Mouse (Mus musculus): Measurements from ENCODE around the gene Fras1. TPM values are rescaled to one million over a fixed set of nuclear protein-coding genes. Genes with fewer than 3 reads are reported as not detected.

Fras1 gene
- polyA plus RNA-seq, 1 experiment from 2014 or later, result 18.7 TPM

DNA sequence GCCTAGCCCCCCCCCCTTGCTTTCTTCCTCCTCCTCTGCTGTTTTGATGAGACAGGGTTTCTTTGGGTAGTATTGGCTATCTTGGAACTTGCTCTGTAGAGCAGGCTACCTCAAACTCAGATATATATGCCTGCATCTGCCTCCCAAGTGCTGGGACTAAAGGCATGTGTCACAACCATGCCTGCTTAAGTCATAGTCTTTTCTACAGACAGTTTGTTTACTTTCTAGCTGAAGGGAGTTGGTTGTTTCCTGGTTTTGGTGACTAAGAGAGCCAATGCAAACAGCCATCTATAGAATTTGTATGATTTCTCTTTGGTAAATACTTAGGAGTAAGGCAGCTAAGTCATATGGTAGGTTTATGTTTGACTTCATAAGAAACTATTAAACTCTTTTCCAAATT lies 6.5 kb upstream of the Fras1 start:
- Histone ChIP-seq H3K4me1 (replicated peaks; ENCODE audit: control insufficient read depth, insufficient read depth, low read length) (no peaks in the 10 kb centered on the region), H3K27ac (ENCODE audit: low read depth, low read length) (no peak overlapping the region), H3K9ac (ENCODE audit: low read length) (no peak overlapping the region), H3K36me3 (ENCODE audit: control insufficient read depth, insufficient read depth, low read length) (no peaks in the 10 kb centered on the region), H3K27me3 (ENCODE audit: control insufficient read depth, insufficient read depth, low read length) (no peaks in the 10 kb centered on the region), H3K9me3 (ENCODE audit: control insufficient read depth, low read length) (no peaks in the 10 kb centered on the region), H3K4me2 (ENCODE audit: low read depth, low read length, severe bottlenecking) (no peak overlapping the region), H3K4me3 (ENCODE audit: low read depth, low read length) (no peak overlapping the region)
- DNase-seq (ENCODE audit: low spot score) (no peak), ATAC-seq (replicated peaks; ENCODE audit: low FRiP score) (no peak)

DNA sequence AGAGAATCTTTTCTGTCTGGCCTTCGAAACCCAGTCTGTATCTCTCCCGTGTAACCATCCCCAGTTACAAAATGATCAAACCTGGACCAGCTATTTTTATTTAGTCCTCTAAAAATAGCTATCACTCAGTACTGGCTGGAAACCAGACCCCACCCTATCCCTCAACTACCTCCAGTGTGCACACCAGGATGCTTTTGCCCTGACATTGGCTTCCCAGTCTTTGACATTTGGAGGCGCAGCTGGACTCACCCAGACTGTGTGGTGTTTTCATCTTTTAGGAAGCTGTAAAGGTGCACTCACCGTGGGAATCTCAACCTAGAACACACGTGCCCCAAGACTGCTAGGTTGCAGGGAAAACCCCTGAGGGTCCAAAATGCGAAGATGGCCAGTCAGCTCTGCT lies 649 bp upstream of the Fras1 start:
- Histone ChIP-seq H3K9ac (ENCODE audit: low read length) (peak overlapping the region; percentile 75; the same call in 1 of the 2 replicates), H3K4me1 (replicated peaks; ENCODE audit: control insufficient read depth, insufficient read depth, low read length) (peaks cover 4% of the 10 kb centered on the region; the same call in 1 of the 2 replicates), H3K4me2 (ENCODE audit: low read depth, low read length, severe bottlenecking) (peak overlapping the region; percentile 88), H3K27ac (ENCODE audit: low read depth, low read length) (no peak overlapping the region), H3K4me3 (ENCODE audit: low read depth, low read length) (peak overlapping the region; percentile 60), H3K27me3 (ENCODE audit: control insufficient read depth, insufficient read depth, low read length) (no peaks in the 10 kb centered on the region), H3K9me3 (ENCODE audit: control insufficient read depth, low read length) (no peaks in the 10 kb centered on the region), H3K36me3 (ENCODE audit: control insufficient read depth, insufficient read depth, low read length) (no peaks in the 10 kb centered on the region)
- 25% methylated on average over 6 of the region's 6 CpGs for WGBS
- DNase-seq (ENCODE audit: low spot score) (no peak), ATAC-seq (replicated peaks; ENCODE audit: low FRiP score) (no peak)

DNA sequence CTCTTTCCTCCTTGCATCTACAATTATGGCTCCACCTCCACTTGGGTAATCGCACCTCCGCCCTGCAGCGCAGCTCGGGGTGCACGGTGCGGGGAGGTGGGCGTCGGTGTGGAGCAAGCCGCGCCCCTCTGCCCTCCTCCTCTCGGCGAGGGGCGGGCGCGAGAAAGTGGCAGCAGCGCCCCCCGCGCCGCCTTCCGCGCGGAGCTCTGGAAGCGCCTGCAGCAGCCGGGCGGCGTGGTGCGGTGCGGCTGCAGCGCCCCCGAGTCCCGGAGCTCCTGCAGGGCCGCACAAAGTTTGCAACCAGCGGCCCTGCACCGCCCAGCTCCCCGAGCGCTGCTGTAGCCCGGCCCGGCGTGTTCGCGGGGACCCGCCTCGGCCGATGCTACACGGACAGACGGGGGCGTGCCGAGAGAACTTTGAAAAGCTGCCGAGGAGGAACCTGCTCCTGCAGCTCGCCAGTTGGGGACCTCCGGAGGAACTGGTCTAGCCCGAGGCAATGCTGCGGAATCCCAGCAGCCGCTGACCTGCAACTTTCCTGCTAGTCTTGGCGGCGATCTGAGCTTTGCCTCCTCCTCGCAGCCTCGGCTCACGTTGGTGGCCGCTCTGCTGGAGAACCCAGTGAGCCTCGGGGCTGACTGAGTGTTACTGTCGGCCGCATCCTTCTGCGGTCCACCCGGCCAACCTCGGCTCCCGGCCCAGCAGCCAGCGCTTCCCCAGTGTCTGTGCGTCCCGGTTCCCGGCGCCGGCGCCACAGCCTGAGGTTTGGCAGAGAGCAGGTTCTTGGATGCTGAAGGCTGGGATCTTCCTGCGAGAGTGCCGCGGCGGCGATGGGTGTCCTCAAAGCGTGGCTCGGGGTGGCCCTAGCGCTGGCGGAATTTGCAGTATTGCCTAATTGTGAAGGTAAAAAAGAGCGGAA lies 489 bp downstream of the Fras1 start:
- under 1% methylated on average over 83 of the region's 84 CpGs for WGBS
- Histone ChIP-seq H3K4me3 (ENCODE audit: low read depth, low read length) (peak overlapping the region; percentile 60), H3K27ac (ENCODE audit: low read depth, low read length) (peak overlapping the region; percentile 76), H3K9me3 (ENCODE audit: control insufficient read depth, low read length) (no peaks in the 10 kb centered on the region), H3K4me1 (replicated peaks; ENCODE audit: control insufficient read depth, insufficient read depth, low read length) (peaks cover 4% of the 10 kb centered on the region; the same call in 1 of the 2 replicates), H3K9ac (ENCODE audit: low read length) (peak overlapping the region; percentile 75), H3K27me3 (ENCODE audit: control insufficient read depth, insufficient read depth, low read length) (no peaks in the 10 kb centered on the region), H3K4me2 (ENCODE audit: low read depth, low read length, severe bottlenecking) (peak overlapping the region; percentile 88), H3K36me3 (ENCODE audit: control insufficient read depth, insufficient read depth, low read length) (no peaks in the 10 kb centered on the region)
- ATAC-seq (replicated peaks; ENCODE audit: low FRiP score), result peak; percentile 90
- peak; percentile 87 for DNase-seq (ENCODE audit: low spot score)

DNA sequence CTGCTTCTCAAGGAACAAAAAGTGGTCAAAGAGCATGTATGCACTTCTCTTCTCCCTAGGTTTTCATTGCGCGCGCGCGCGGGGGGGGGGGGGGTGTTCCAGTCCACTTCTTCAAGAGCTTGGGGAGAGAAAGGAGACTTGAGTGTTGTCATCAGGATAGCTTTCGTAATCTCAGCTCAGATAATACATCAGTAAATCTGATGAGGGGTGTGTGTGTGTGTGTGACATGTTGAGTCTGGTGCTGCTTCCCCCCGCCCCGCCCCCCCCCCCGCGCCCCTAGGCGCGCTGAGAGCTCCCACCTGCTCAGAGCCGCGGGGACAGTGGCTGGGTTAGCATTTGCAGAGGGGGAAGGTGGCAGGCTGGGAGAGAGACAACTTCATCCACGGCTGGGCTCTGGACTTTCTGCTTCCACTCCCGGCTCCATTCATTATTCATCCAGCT lies 1.7 kb downstream of the Fras1 start:
- Histone ChIP-seq H3K27me3 (ENCODE audit: control insufficient read depth, insufficient read depth, low read length) (no peaks in the 10 kb centered on the region), H3K9ac (ENCODE audit: low read length) (peak overlapping the region; percentile 75), H3K36me3 (ENCODE audit: control insufficient read depth, insufficient read depth, low read length) (no peaks in the 10 kb centered on the region), H3K27ac (ENCODE audit: low read depth, low read length) (no peak overlapping the region), H3K4me3 (ENCODE audit: low read depth, low read length) (peak overlapping the region; percentile 60), H3K9me3 (ENCODE audit: control insufficient read depth, low read length) (no peaks in the 10 kb centered on the region), H3K4me1 (replicated peaks; ENCODE audit: control insufficient read depth, insufficient read depth, low read length) (peaks cover 4% of the 10 kb centered on the region; the same call in 1 of the 2 replicates), H3K4me2 (ENCODE audit: low read depth, low read length, severe bottlenecking) (peak overlapping the region; percentile 88)
- ATAC-seq (replicated peaks; ENCODE audit: low FRiP score) (peak; percentile 9), DNase-seq (ENCODE audit: low spot score) (peak; percentile 63)
- WGBS, result under 1% methylated on average over 17 of the region's 17 CpGs

DNA sequence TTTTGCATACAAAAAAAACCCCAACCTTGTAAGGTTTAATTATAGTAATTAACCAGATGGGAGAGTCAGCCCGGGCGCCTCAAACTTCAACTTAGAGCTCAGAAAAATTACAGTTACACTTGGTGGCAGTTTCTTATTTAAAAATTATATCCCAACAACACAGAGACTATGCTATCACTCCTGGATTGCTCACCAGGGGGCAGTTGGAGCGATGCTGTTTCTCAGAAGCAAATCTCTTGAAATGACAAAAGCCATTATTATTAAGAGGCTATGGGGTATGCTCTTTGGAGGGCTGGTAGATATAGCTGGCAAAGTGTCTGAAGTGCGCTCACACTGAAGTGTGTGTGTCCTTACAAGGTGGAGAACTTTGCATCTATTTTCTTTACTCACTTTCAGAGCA lies 2.5 kb downstream of the Fras1 start:
- H3K9me3 ChIP-seq (ENCODE audit: control insufficient read depth, low read length), result no peaks in the 10 kb centered on the region
- peaks cover 4% of the 10 kb centered on the region; the same call in 1 of the 2 replicates for H3K4me1 ChIP-seq (replicated peaks; ENCODE audit: control insufficient read depth, insufficient read depth, low read length)
- DNase-seq (ENCODE audit: low spot score) (no peak), ATAC-seq (replicated peaks; ENCODE audit: low FRiP score) (no peak)
- H3K9ac ChIP-seq (ENCODE audit: low read length), result no peak overlapping the region
- H3K27ac ChIP-seq (ENCODE audit: low read depth, low read length), result no peak overlapping the region
- no peaks in the 10 kb centered on the region for H3K36me3 ChIP-seq (ENCODE audit: control insufficient read depth, insufficient read depth, low read length)
- H3K4me2 ChIP-seq (ENCODE audit: low read depth, low read length, severe bottlenecking), result no peak overlapping the region
- H3K27me3 ChIP-seq (ENCODE audit: control insufficient read depth, insufficient read depth, low read length), result no peaks in the 10 kb centered on the region
- WGBS, result 54% methylated on average over 4 of the region's 4 CpGs
- no peak overlapping the region for H3K4me3 ChIP-seq (ENCODE audit: low read depth, low read length)

DNA sequence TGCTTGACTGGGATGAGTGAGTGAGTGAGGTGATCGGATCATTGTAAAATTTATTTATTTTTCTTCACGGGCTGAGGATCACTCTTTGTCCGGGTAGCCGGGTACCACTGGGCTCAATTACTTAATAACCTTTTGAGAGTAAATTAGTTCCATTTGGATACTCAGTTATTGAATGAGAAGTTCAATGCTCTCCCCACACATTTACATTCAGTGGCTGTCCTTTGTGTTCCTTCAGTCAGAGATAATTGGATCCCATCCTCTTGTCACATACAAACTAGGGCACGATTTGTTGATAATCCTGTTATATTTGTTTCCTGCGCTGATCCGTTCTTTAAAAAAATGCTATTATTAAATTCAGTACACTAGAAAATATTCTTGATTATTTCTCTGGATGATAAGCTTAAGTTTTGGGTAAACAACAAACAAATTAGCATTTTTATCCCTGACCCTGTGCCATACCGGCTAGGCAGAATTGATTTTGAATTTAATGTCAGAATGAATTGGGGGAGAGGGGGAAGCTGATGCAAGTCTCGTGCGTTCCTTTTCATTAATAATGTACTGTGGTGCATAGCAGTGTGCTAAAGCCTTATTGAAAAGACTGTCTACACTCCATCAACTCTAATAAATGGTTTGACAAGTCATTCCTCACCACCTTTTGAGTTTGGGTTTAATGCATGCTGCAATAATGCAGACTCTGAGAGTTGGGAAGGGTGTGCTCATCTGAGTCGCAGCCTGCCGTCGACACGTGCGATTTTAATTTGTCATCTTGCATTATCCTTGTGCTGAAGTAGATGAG lies 12.6 kb downstream of the Fras1 start:
- Histone ChIP-seq H3K27me3 (ENCODE audit: control insufficient read depth, insufficient read depth, low read length) (no peaks in the 10 kb centered on the region), H3K9ac (ENCODE audit: low read length) (no peak overlapping the region), H3K4me2 (ENCODE audit: low read depth, low read length, severe bottlenecking) (no peak overlapping the region), H3K9me3 (ENCODE audit: control insufficient read depth, low read length) (no peaks in the 10 kb centered on the region), H3K4me3 (ENCODE audit: low read depth, low read length) (no peak overlapping the region), H3K36me3 (ENCODE audit: control insufficient read depth, insufficient read depth, low read length) (no peaks in the 10 kb centered on the region), H3K4me1 (replicated peaks; ENCODE audit: control insufficient read depth, insufficient read depth, low read length) (no peaks in the 10 kb centered on the region), H3K27ac (ENCODE audit: low read depth, low read length) (no peak overlapping the region)
- ATAC-seq (replicated peaks; ENCODE audit: low FRiP score), result peak; percentile 36; the same call in 1 of the 2 replicates
- 46% methylated on average over 15 of the region's 15 CpGs for WGBS
- no peak for DNase-seq (ENCODE audit: low spot score)

DNA sequence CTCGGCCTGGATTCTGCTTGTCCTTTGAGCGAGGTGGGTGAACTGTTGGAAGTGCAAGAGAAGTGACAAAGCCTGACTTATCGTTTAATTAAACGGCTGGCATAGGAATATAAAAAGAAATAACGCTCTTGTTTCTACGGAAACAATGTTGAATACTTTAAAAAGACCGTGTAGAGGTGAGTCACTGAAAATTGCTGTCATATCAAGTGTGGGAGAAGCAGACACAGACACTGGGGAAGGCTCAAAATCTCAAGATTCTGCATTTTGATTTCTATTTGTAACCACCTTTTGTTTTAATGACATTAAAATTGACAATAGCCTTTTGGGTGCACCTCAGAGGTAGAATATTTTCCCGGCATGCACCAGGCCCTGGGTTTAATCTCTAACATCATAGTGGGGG lies 14.6 kb downstream of the Fras1 start:
- Histone ChIP-seq H3K4me2 (ENCODE audit: low read depth, low read length, severe bottlenecking) (no peak overlapping the region), H3K4me3 (ENCODE audit: low read depth, low read length) (no peak overlapping the region), H3K27ac (ENCODE audit: low read depth, low read length) (no peak overlapping the region), H3K4me1 (replicated peaks; ENCODE audit: control insufficient read depth, insufficient read depth, low read length) (no peaks in the 10 kb centered on the region), H3K27me3 (ENCODE audit: control insufficient read depth, insufficient read depth, low read length) (no peaks in the 10 kb centered on the region), H3K9me3 (ENCODE audit: control insufficient read depth, low read length) (no peaks in the 10 kb centered on the region), H3K36me3 (ENCODE audit: control insufficient read depth, insufficient read depth, low read length) (no peaks in the 10 kb centered on the region), H3K9ac (ENCODE audit: low read length) (no peak overlapping the region)
- WGBS, result 94% methylated on average over 8 of the region's 8 CpGs
- DNase-seq (ENCODE audit: low spot score), result no peak
- ATAC-seq (replicated peaks; ENCODE audit: low FRiP score), result no peak

DNA sequence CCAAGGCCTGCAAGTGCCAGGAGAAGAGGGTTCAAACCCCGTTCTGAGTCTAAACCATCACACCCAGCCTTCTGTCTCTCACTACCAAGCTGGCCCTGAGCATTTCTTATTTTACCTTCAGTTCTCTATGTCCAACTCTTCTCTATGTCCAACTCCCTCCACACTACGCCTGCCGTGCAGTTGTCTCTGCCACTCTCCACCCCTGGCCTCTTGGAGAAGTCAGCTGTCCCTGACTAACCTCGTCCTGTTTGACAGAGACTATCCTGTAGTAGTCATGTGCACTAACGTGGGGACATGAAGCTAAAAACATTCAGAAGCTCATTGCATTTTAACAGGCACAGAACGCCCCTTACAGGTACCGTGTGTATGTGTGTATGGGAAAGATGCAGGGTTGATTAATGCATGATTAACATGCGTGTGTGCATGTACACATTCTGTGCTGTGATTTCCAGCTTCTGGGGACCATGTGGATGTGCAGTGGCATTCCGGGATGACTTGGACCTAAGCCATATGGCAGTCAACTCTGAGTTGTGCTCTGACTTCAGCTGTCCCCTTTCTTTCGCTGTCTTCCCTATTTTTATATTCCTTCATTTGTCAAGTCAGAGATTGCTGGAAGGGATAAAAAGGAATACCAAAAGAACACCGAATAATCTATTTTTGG lies 16.3 kb downstream of the Fras1 start:
- no peak overlapping the region for H3K27ac ChIP-seq (ENCODE audit: low read depth, low read length)
- no peaks in the 10 kb centered on the region for H3K9me3 ChIP-seq (ENCODE audit: control insufficient read depth, low read length)
- H3K4me3 ChIP-seq (ENCODE audit: low read depth, low read length), result no peak overlapping the region
- DNase-seq (ENCODE audit: low spot score), result no peak
- 93% methylated on average over 11 of the region's 11 CpGs for WGBS
- no peak overlapping the region for H3K4me2 ChIP-seq (ENCODE audit: low read depth, low read length, severe bottlenecking)
- no peaks in the 10 kb centered on the region for H3K36me3 ChIP-seq (ENCODE audit: control insufficient read depth, insufficient read depth, low read length)
- H3K4me1 ChIP-seq (replicated peaks; ENCODE audit: control insufficient read depth, insufficient read depth, low read length), result no peaks in the 10 kb centered on the region
- no peaks in the 10 kb centered on the region for H3K27me3 ChIP-seq (ENCODE audit: control insufficient read depth, insufficient read depth, low read length)
- no peak for ATAC-seq (replicated peaks; ENCODE audit: low FRiP score)
- no peak overlapping the region for H3K9ac ChIP-seq (ENCODE audit: low read length)
